Mouse (Mus musculus) telencephalon, adult 2 months (tissue): Measurements from ENCODE around the gene Csnk1d.

ENCODE experiments used
- DNase-seq: peaks from one replicate; pipeline ENCODE4 v3.0.0-alpha.2; 2011; ENCODE audit warnings: low read depth, low spot score

Csnk1d gene

GRCm38 (mm10) chr11:120954936-120955335 lies 36.2 kb downstream of the Csnk1d start:
- DNase-seq: no peak

GRCm38 (mm10) chr11:120951731-120952730 lies 39.1 kb downstream of the Csnk1d start:
- no peak for DNase-seq

GRCm38 (mm10) chr11:120951237-120951636 lies 39.9 kb downstream of the Csnk1d start:
- DNase-seq: no peak

- DNase-seq: peak; percentile 83
Measured at GRCm38 (mm10) chr11:120950281-120951202, 40.6 kb downstream of the Csnk1d start.

GRCm38 (mm10) chr11:120949863-120950262 lies 41.3 kb downstream of the Csnk1d start:
- DNase-seq: no peak

GRCm38 (mm10) chr11:120948861-120949851 lies 42.0 kb downstream of the Csnk1d start:
- DNase-seq: no peak

- DNase-seq: no peak
Measured at GRCm38 (mm10) chr11:120948328-120948727, 42.8 kb downstream of the Csnk1d start, which contains the start of gene Slc16a3. Gene Slc16a3 (plus strand): TSS chr11:120948480.

GRCm38 (mm10) chr11:120945926-120946325 lies 45.2 kb downstream of the Csnk1d start:
- no peak for DNase-seq

GRCm38 (mm10) chr11:120945266-120945665 lies 45.9 kb downstream of the Csnk1d start:
- no peak for DNase-seq

- DNase-seq: no peak
Measured at GRCm38 (mm10) chr11:120940959-120941358, 50.2 kb downstream of the Csnk1d start.

- no peak for DNase-seq
Measured at GRCm38 (mm10) chr11:120939712-120940341, 51.3 kb downstream of the Csnk1d start.

- no peak for DNase-seq
Measured at GRCm38 (mm10) chr11:120938795-120939194, 52.3 kb downstream of the Csnk1d start.

GRCm38 (mm10) chr11:120937976-120938375 lies 53.2 kb downstream of the Csnk1d start:
- no peak for DNase-seq

GRCm38 (mm10) chr11:120932564-120933398 lies 58.3 kb downstream of the Csnk1d start, which contains the start of gene Ccdc57:
Gene Ccdc57 (minus strand): TSS chr11:120932872.
- peak; percentile 85 for DNase-seq

- DNase-seq: no peak
Measured at GRCm38 (mm10) chr11:120931479-120931878, 59.7 kb downstream of the Csnk1d start.

GRCm38 (mm10) chr11:120928468-120928867 lies 62.7 kb downstream of the Csnk1d start:
- no peak for DNase-seq

- DNase-seq: no peak
Measured at GRCm38 (mm10) chr11:120922528-120922927, 68.6 kb downstream of the Csnk1d start.

- no peak for DNase-seq
Measured at GRCm38 (mm10) chr11:120917756-120918155, 73.4 kb downstream of the Csnk1d start.

- no peak for DNase-seq
Measured at GRCm38 (mm10) chr11:120916477-120916876, 74.7 kb downstream of the Csnk1d start.
